In the genomic region with DNA sequence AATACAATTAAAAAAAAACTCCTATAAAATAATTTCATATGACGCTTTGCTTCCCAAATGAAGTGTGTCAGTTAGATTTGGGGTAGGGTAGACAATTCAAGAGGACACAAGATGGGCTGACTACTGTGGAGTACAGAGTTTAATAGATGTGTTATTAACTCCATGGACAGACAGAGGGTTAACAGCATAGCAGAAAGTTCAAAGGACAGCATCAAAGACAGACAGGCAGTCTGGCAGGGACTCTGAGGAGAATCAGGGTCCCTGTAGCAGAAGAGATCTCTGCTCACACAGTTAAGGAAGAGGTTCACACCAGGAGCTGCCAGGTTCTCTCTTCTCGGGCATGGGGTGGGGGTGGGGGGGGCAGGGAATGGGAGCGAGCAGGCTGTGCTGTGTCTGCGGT, we compare ENCODE assay signal across 9 mouse cellular contexts. TPM values are rescaled to one million over a fixed set of nuclear protein-coding genes. Genes with fewer than 3 reads are reported as not detected.
DNase-seq lines count a peak whose midpoint lies in the region; ATAC-seq and TF ChIP-seq lines count a peak whose summit lies in the region.
"Had no signal": no experiment of that assay in that cellular context is flagged by ENCODE, and none has a peak within 500 bp of the region (broad histone marks: within the 10 kb centered on the region; RNA-seq: fewer than 3 reads in every experiment).

No protein-coding gene starts in this region.

- 32% methylated on average over 4 of the region's 4 CpGs for WGBS in forebrain, embryonic 11.5 days
- WGBS in forebrain, embryonic 13.5 days, result 40% methylated on average over 4 of the region's 4 CpGs
- 31% methylated on average over 4 of the region's 4 CpGs for WGBS in hindbrain, embryonic 12.5 days
- WGBS in hindbrain, embryonic 14.5 days, result 34% methylated on average over 4 of the region's 4 CpGs
- WGBS in neural tube, embryonic 12.5 days, result 30% methylated on average over 4 of the region's 4 CpGs
- WGBS in neural tube, embryonic 15.5 days, result 33% methylated on average over 4 of the region's 4 CpGs
- 28% methylated on average over 4 of the region's 4 CpGs for WGBS in limb, embryonic 14.5 days

- H3K36me3 ChIP-seq in forebrain, embryonic 11.5 days (ENCODE audit: control insufficient read depth, insufficient read depth, low read length), result no peaks in the 10 kb centered on the region
- no peaks in the 10 kb centered on the region for H3K36me3 ChIP-seq in forebrain, embryonic 13.5 days (ENCODE audit: poor library complexity, severe bottlenecking)
- H3K36me3 ChIP-seq in hindbrain, embryonic 12.5 days, result no peaks in the 10 kb centered on the region
- no peaks in the 10 kb centered on the region for H3K36me3 ChIP-seq in hindbrain, embryonic 14.5 days (replicated peaks; ENCODE audit: control insufficient read depth, insufficient read depth)
- no peaks in the 10 kb centered on the region for H3K36me3 ChIP-seq in neural tube, embryonic 12.5 days
- H3K36me3 ChIP-seq in neural tube, embryonic 15.5 days, result no peaks in the 10 kb centered on the region
- no peaks in the 10 kb centered on the region for H3K36me3 ChIP-seq in limb, embryonic 14.5 days (ENCODE audit: control insufficient read depth, insufficient read depth, low read length)

- H3K27ac ChIP-seq in forebrain, embryonic 11.5 days (ENCODE audit: low read depth, low read length), result peak overlapping the region; percentile 31; the same call in 1 of the 2 replicates
- H3K27ac ChIP-seq in forebrain, embryonic 13.5 days, result no peak overlapping the region
- H3K27ac ChIP-seq in hindbrain, embryonic 12.5 days, result 0 out of 2 replicates have a peak overlapping the region, but pooled peaks have one; percentile 40
- no peak overlapping the region for H3K27ac ChIP-seq in hindbrain, embryonic 14.5 days
- H3K27ac ChIP-seq in neural tube, embryonic 12.5 days, result no peak overlapping the region
- H3K27ac ChIP-seq in neural tube, embryonic 15.5 days (replicated peaks), result no peak overlapping the region
- peak overlapping the region; percentile 21; the same call in 1 of the 2 replicates for H3K27ac ChIP-seq in limb, embryonic 14.5 days (replicated peaks; ENCODE audit: low read depth, low read length)

- H3K9me3 ChIP-seq in forebrain, embryonic 11.5 days (ENCODE audit: control insufficient read depth, low read length), result no peaks in the 10 kb centered on the region; the same call in 1 of the 2 replicates
- no peaks in the 10 kb centered on the region for H3K9me3 ChIP-seq in forebrain, embryonic 13.5 days (replicated peaks)
- no peaks in the 10 kb centered on the region; the same call in 1 of the 2 replicates for H3K9me3 ChIP-seq in hindbrain, embryonic 12.5 days (replicated peaks)
- no peaks in the 10 kb centered on the region for H3K9me3 ChIP-seq in hindbrain, embryonic 14.5 days (ENCODE audit: control insufficient read depth, low read length)
- H3K9me3 ChIP-seq in neural tube, embryonic 12.5 days, result no peaks in the 10 kb centered on the region
- H3K9me3 ChIP-seq in neural tube, embryonic 15.5 days (replicated peaks), result no peaks in the 10 kb centered on the region
- no peaks in the 10 kb centered on the region for H3K9me3 ChIP-seq in limb, embryonic 14.5 days (ENCODE audit: control insufficient read depth, low read length)

- H3K9ac ChIP-seq in forebrain, embryonic 11.5 days (ENCODE audit: low read length), result no peak overlapping the region; the same call in 1 of the 2 replicates
- H3K9ac ChIP-seq in forebrain, embryonic 13.5 days, result no peak overlapping the region
- no peak overlapping the region for H3K9ac ChIP-seq in hindbrain, embryonic 12.5 days
- no peak overlapping the region for H3K9ac ChIP-seq in hindbrain, embryonic 14.5 days
- H3K9ac ChIP-seq in neural tube, embryonic 12.5 days, result no peak overlapping the region
- no peak overlapping the region for H3K9ac ChIP-seq in neural tube, embryonic 15.5 days (replicated peaks)
- peak overlapping the region; percentile 7; the same call in 1 of the 2 replicates for H3K9ac ChIP-seq in limb, embryonic 14.5 days (ENCODE audit: low read depth, low read length, severe bottlenecking)

- no peak for DNase-seq in forebrain, embryonic 11.5 days (ENCODE audit: low spot score)
- DNase-seq in hindbrain, embryonic 14.5 days (ENCODE audit: low spot score), result no peak
- DNase-seq in limb, embryonic 14.5 days (ENCODE audit: low spot score), result no peak
- DNase-seq in layer of hippocampus, postnatal 10 days (ENCODE audit: low spot score in 2 of 2), result no peak
- DNase-seq: gastrocnemius, postnatal 25 days had no signal

- no peak for TF ChIP-seq POLR2A in limb, embryonic 14.5 days (IDR thresholded peaks at IDR 0.05; ENCODE audit: borderline replicate concordance, extremely low read depth, insufficient read depth, insufficient read length)

- no peak overlapping the region for H3K4me2 ChIP-seq in forebrain, embryonic 11.5 days (ENCODE audit: low read depth, low read length, severe bottlenecking)
- H3K4me2 ChIP-seq in forebrain, embryonic 13.5 days, result no peak overlapping the region
- H3K4me2 ChIP-seq in hindbrain, embryonic 12.5 days (replicated peaks), result no peak overlapping the region
- H3K4me2 ChIP-seq in hindbrain, embryonic 14.5 days (replicated peaks), result no peak overlapping the region
- H3K4me2 ChIP-seq in neural tube, embryonic 12.5 days (replicated peaks), result peak overlapping the region; percentile 18; the same call in 1 of the 2 replicates
- H3K4me2 ChIP-seq in neural tube, embryonic 15.5 days, result no peak overlapping the region
- peak overlapping the region; percentile 18; the same call in 1 of the 2 replicates for H3K4me2 ChIP-seq in limb, embryonic 14.5 days (replicated peaks; ENCODE audit: low read depth, low read length, severe bottlenecking)

- no peaks in the 10 kb centered on the region for H3K27me3 ChIP-seq in forebrain, embryonic 11.5 days (ENCODE audit: control insufficient read depth, insufficient read depth, low read length)
- H3K27me3 ChIP-seq in forebrain, embryonic 13.5 days, result 0 out of 2 replicates have a peak, but pooled peaks cover 4% of the 10 kb centered on the region
- no peaks in the 10 kb centered on the region for H3K27me3 ChIP-seq in hindbrain, embryonic 12.5 days
- H3K27me3 ChIP-seq in hindbrain, embryonic 14.5 days (ENCODE audit: control insufficient read depth, insufficient read depth, low read length), result no peaks in the 10 kb centered on the region
- no peaks in the 10 kb centered on the region for H3K27me3 ChIP-seq in neural tube, embryonic 12.5 days (replicated peaks)
- no peaks in the 10 kb centered on the region for H3K27me3 ChIP-seq in neural tube, embryonic 15.5 days (replicated peaks)
- no peaks in the 10 kb centered on the region for H3K27me3 ChIP-seq in limb, embryonic 14.5 days (ENCODE audit: control insufficient read depth, insufficient read depth, low read length)

- no peak overlapping the region for H3K4me3 ChIP-seq in forebrain, embryonic 11.5 days (ENCODE audit: low read depth, low read length)
- H3K4me3 ChIP-seq in forebrain, embryonic 13.5 days, result no peak overlapping the region
- no peak overlapping the region for H3K4me3 ChIP-seq in hindbrain, embryonic 12.5 days
- H3K4me3 ChIP-seq in hindbrain, embryonic 14.5 days (replicated peaks; ENCODE audit: low read length), result no peak overlapping the region
- H3K4me3 ChIP-seq in neural tube, embryonic 12.5 days, result no peak overlapping the region
- H3K4me3 ChIP-seq in neural tube, embryonic 15.5 days (replicated peaks), result no peak overlapping the region
- no peak overlapping the region for H3K4me3 ChIP-seq in limb, embryonic 14.5 days (replicated peaks; ENCODE audit: low read length)

- H3K4me1 ChIP-seq in forebrain, embryonic 11.5 days (replicated peaks; ENCODE audit: control insufficient read depth, insufficient read depth, low read length), result peaks cover 12% of the 10 kb centered on the region
- H3K4me1 ChIP-seq in forebrain, embryonic 13.5 days, result peaks cover 11% of the 10 kb centered on the region
- peaks cover 13% of the 10 kb centered on the region for H3K4me1 ChIP-seq in hindbrain, embryonic 12.5 days
- 0 out of 2 replicates have a peak, but pooled peaks cover 5% of the 10 kb centered on the region for H3K4me1 ChIP-seq in hindbrain, embryonic 14.5 days (replicated peaks; ENCODE audit: control insufficient read depth, insufficient read depth, low read length)
- H3K4me1 ChIP-seq in neural tube, embryonic 12.5 days, result peaks cover 9% of the 10 kb centered on the region
- H3K4me1 ChIP-seq in neural tube, embryonic 15.5 days, result no peaks in the 10 kb centered on the region
- H3K4me1 ChIP-seq in limb, embryonic 14.5 days (ENCODE audit: control insufficient read depth, insufficient read depth, low read length), result peaks cover 30% of the 10 kb centered on the region

- peak; percentile 19; the same call in 1 of the 2 replicates for ATAC-seq in forebrain, embryonic 11.5 days (replicated peaks; ENCODE audit: low FRiP score)
- ATAC-seq in forebrain, embryonic 13.5 days, result no peak
- ATAC-seq in hindbrain, embryonic 12.5 days (ENCODE audit: low FRiP score), result no peak
- ATAC-seq in hindbrain, embryonic 14.5 days (ENCODE audit: low FRiP score), result no peak
- no peak for ATAC-seq in neural tube, embryonic 12.5 days (ENCODE audit: low FRiP score, low read depth)
- no peak for ATAC-seq in neural tube, embryonic 15.5 days (ENCODE audit: low FRiP score)
- ATAC-seq in limb, embryonic 14.5 days (ENCODE audit: low FRiP score, low read depth), result peak; percentile 20; the same call in 1 of the 2 replicates

RNA-seq across cellular contexts. Expression of a gene that starts 51.6 kb away (rescaled TPM):
- 14.9 and 17.3 TPM in 2 replicates for polyA plus RNA-seq in forebrain, embryonic 11.5 days (2014; fragmentation: Nextera tagmentation; extraction: Ambion mirVana)
- 5.2 and 5.4 TPM in 2 replicates for polyA plus RNA-seq in forebrain, embryonic 13.5 days (2015; fragmentation: Nextera tagmentation; extraction: Ambion mirVana)
- 20.5 and 22.0 TPM in 2 replicates for polyA plus RNA-seq in hindbrain, embryonic 12.5 days (2016; fragmentation: Nextera tagmentation; extraction: Ambion mirVana)
- 18.9 and 20.2 TPM in 2 replicates for polyA plus RNA-seq in hindbrain, embryonic 14.5 days (2014; fragmentation: Nextera tagmentation; extraction: Ambion mirVana)
- polyA plus RNA-seq in neural tube, embryonic 12.5 days (2016; fragmentation: Nextera tagmentation; extraction: Ambion mirVana), result 28.1 and 34.4 TPM in 2 replicates
- 11.7 and 24.1 TPM in 2 replicates for polyA plus RNA-seq in neural tube, embryonic 15.5 days (2015; fragmentation: Nextera tagmentation; extraction: Ambion mirVana)
- 50.5 and 63.4 TPM in 2 replicates for polyA plus RNA-seq in limb, embryonic 14.5 days (2012; rRNA removed)
- 14.9 and 19.3 TPM in 2 replicates for polyA plus RNA-seq in limb, embryonic 14.5 days (2014; fragmentation: Nextera tagmentation; extraction: Ambion mirVana)
- 10 to 100 TPM; 52.2 to 52.9 TPM for total RNA-seq in layer of hippocampus, postnatal 10 days (2021)

Comparison
In these comparisons a context has a peak if more than half of its experiments do, and no peak if none do; other contexts are left out.
1. ATAC-seq: peak in forebrain, embryonic 11.5 days (single experiment) and limb, embryonic 14.5 days (single experiment); none in forebrain, embryonic 13.5 days (single experiment), hindbrain, embryonic 12.5 days (single experiment), hindbrain, embryonic 14.5 days (single experiment), neural tube, embryonic 12.5 days (single experiment) and neural tube, embryonic 15.5 days (single experiment).
2. H3K27ac ChIP-seq: peak in forebrain, embryonic 11.5 days (single experiment), hindbrain, embryonic 12.5 days (single experiment) and limb, embryonic 14.5 days (single experiment); none in forebrain, embryonic 13.5 days (single experiment), hindbrain, embryonic 14.5 days (single experiment), neural tube, embryonic 12.5 days (single experiment) and neural tube, embryonic 15.5 days (single experiment).
3. H3K4me2 ChIP-seq: peak in neural tube, embryonic 12.5 days (single experiment) and limb, embryonic 14.5 days (single experiment); none in forebrain, embryonic 11.5 days (single experiment), forebrain, embryonic 13.5 days (single experiment), hindbrain, embryonic 12.5 days (single experiment), hindbrain, embryonic 14.5 days (single experiment) and neural tube, embryonic 15.5 days (single experiment).